In the genomic region with DNA sequence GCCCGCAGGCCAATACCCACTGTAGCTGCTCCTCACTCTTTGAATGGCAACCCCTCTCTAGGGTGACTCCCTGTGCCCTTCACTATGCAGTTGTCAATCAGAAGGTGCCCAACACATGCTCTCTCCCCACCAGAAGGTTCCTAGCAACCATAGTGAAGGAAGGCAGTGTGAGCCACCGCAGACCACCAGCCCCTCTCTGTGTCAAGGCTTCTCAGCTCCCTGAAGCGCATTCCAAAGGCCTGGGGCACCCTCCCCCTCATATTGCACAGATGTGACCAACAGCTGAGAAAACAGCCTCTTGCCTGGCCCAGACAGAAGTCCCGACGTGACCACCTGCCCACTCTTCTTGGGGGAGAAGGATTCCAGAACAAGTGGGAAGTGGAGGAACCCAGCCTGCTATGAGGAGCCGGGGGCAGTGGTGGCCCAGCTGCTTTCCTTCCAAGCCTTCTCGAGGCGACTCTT, we compare ENCODE assay signal across 8 mouse cellular contexts. TPM values are rescaled to one million over a fixed set of nuclear protein-coding genes. Genes with fewer than 3 reads are reported as not detected.
DNase-seq lines count a peak whose midpoint lies in the region; ATAC-seq and TF ChIP-seq lines count a peak whose summit lies in the region.

No protein-coding gene starts in this region.

- H3K4me2 ChIP-seq in forebrain, embryonic 14.5 days (ENCODE audit: low read length): peak overlapping the region; percentile 94
- H3K4me2 ChIP-seq in liver, embryonic 13.5 days: peak overlapping the region; percentile 61
- H3K4me2 ChIP-seq in stomach, embryonic 16.5 days (ENCODE audit: low read depth, low read length): peak overlapping the region; percentile 92

- H3K4me3 ChIP-seq in lung, adult 2 months (replicated peaks; ENCODE audit: extremely low read depth, low read depth, low read length): peak overlapping the region; percentile 74
- peak overlapping the region; percentile 67 for H3K4me3 ChIP-seq in forebrain, embryonic 14.5 days (ENCODE audit: low read depth, low read length)
- H3K4me3 ChIP-seq in liver, embryonic 13.5 days (replicated peaks): peak overlapping the region; percentile 53
- H3K4me3 ChIP-seq in stomach, embryonic 16.5 days (replicated peaks; ENCODE audit: low read length): peak overlapping the region; percentile 63

- TF ChIP-seq CTCF in lung, adult 2 months (IDR thresholded peaks at IDR 0.05; ENCODE audit: insufficient read depth, low read length): no peak

- peaks cover 20% of the 10 kb centered on the region for H3K36me3 ChIP-seq in forebrain, embryonic 14.5 days (ENCODE audit: control insufficient read depth, insufficient read depth, low read length)
- no peaks in the 10 kb centered on the region for H3K36me3 ChIP-seq in liver, embryonic 13.5 days
- H3K36me3 ChIP-seq in stomach, embryonic 16.5 days (ENCODE audit: control insufficient read depth, insufficient read depth, low read length): no peaks in the 10 kb centered on the region

- 29% methylated on average over 8 of the region's 8 CpGs for WGBS in lung, adult 2 months
- 2% methylated on average over 8 of the region's 8 CpGs for WGBS in forebrain, embryonic 14.5 days
- WGBS in liver, embryonic 13.5 days (ENCODE audit: insufficient replicate concordance): 26% methylated on average over 8 of the region's 8 CpGs
- 28% methylated on average over 8 of the region's 8 CpGs for WGBS in stomach, embryonic 16.5 days

- peak overlapping the region; percentile 84 for H3K9ac ChIP-seq in forebrain, embryonic 14.5 days (ENCODE audit: low read length)
- H3K9ac ChIP-seq in liver, embryonic 13.5 days: peak overlapping the region; percentile 51
- H3K9ac ChIP-seq in stomach, embryonic 16.5 days (ENCODE audit: low read length): peak overlapping the region; percentile 81

- peak overlapping the region; percentile 94 for H3K27ac ChIP-seq in forebrain, embryonic 14.5 days (ENCODE audit: low read depth, low read length)
- H3K27ac ChIP-seq in liver, embryonic 13.5 days: no peak overlapping the region
- H3K27ac ChIP-seq in stomach, embryonic 16.5 days (ENCODE audit: low read length): peak overlapping the region; percentile 62

- no peak for DNase-seq in lung, adult 2 months
- no peak for DNase-seq in lung, adult 18-20 months
- no peak for DNase-seq in forebrain, embryonic 14.5 days (ENCODE audit: low spot score)
- DNase-seq in liver, embryonic 13.5 days: no peak
- no peak for DNase-seq in cerebellum, adult 11 months
- no peak for DNase-seq in thymus, postnatal 36 days
- DNase-seq in kidney, postnatal 10 days: no peak

- H3K27me3 ChIP-seq in forebrain, embryonic 14.5 days (replicated peaks; ENCODE audit: control insufficient read depth, insufficient read depth, low read length): no peaks in the 10 kb centered on the region
- peaks cover 84% of the 10 kb centered on the region for H3K27me3 ChIP-seq in liver, embryonic 13.5 days
- peaks cover 20% of the 10 kb centered on the region for H3K27me3 ChIP-seq in stomach, embryonic 16.5 days (ENCODE audit: control insufficient read depth, insufficient read depth, low read length)

- H3K9me3 ChIP-seq in forebrain, embryonic 14.5 days (replicated peaks; ENCODE audit: control insufficient read depth, low read length): no peaks in the 10 kb centered on the region
- no peaks in the 10 kb centered on the region for H3K9me3 ChIP-seq in liver, embryonic 13.5 days (replicated peaks)
- H3K9me3 ChIP-seq in stomach, embryonic 16.5 days (replicated peaks; ENCODE audit: control insufficient read depth, low read length): no peaks in the 10 kb centered on the region

- H3K4me1 ChIP-seq in lung, adult 2 months (ENCODE audit: control insufficient read depth, insufficient read depth, low read length): peaks cover 9% of the 10 kb centered on the region
- peaks cover 31% of the 10 kb centered on the region for H3K4me1 ChIP-seq in forebrain, embryonic 14.5 days (ENCODE audit: control insufficient read depth, insufficient read depth, low read length)
- peaks cover 26% of the 10 kb centered on the region for H3K4me1 ChIP-seq in liver, embryonic 13.5 days (replicated peaks)
- peaks cover 43% of the 10 kb centered on the region for H3K4me1 ChIP-seq in stomach, embryonic 16.5 days (ENCODE audit: control insufficient read depth, insufficient read depth, low read length)

- no peak for ATAC-seq in forebrain, embryonic 14.5 days
- no peak for ATAC-seq in liver, embryonic 13.5 days (ENCODE audit: low read depth)
- ATAC-seq in stomach, embryonic 16.5 days (ENCODE audit: insufficient read depth, low FRiP score): no peak

- TF ChIP-seq POLR2A in lung, adult 2 months (IDR thresholded peaks at IDR 0.05; ENCODE audit: borderline replicate concordance, extremely low read depth, low read depth, low read length): 0 out of 2 replicates have a peak, but pooled peaks have one; percentile 12

RNA-seq across cellular contexts. Expression of gene Nes, which starts 1.4 kb away (rescaled TPM):
- polyA plus RNA-seq in lung, adult 2 months (2012; rRNA removed): 26.4 and 31.4 TPM in 2 replicates
- 23.1 and 27.8 TPM in 2 replicates for polyA plus RNA-seq in forebrain, embryonic 14.5 days (2014; fragmentation: Nextera tagmentation; extraction: Ambion mirVana)
- 2.6 and 2.8 TPM in 2 replicates for polyA plus RNA-seq in liver, embryonic 13.5 days (2015; fragmentation: Nextera tagmentation; extraction: Ambion mirVana)
- polyA plus RNA-seq in stomach, embryonic 16.5 days (2015; fragmentation: Nextera tagmentation; extraction: Ambion mirVana): 7.7 and 10.2 TPM in 2 replicates

RNA-seq across cellular contexts. Expression of gene Crabp2, which starts 23.8 kb away (rescaled TPM):
- 15.1 TPM in 1 of 2 replicates, not detected in the other for polyA plus RNA-seq in lung, adult 2 months (2012; rRNA removed)
- polyA plus RNA-seq in forebrain, embryonic 14.5 days (2014; fragmentation: Nextera tagmentation; extraction: Ambion mirVana): 32.8 and 35.9 TPM in 2 replicates
- 2.2 and 2.3 TPM in 2 replicates for polyA plus RNA-seq in liver, embryonic 13.5 days (2015; fragmentation: Nextera tagmentation; extraction: Ambion mirVana)
- 29.4 and 43.3 TPM in 2 replicates for polyA plus RNA-seq in stomach, embryonic 16.5 days (2015; fragmentation: Nextera tagmentation; extraction: Ambion mirVana)

RNA-seq across cellular contexts. Expression of gene Bcan, which starts 27.8 kb away (rescaled TPM):
- polyA plus RNA-seq in lung, adult 2 months (2012; rRNA removed): 7.2 and 8.3 TPM in 2 replicates
- polyA plus RNA-seq in forebrain, embryonic 14.5 days (2014; fragmentation: Nextera tagmentation; extraction: Ambion mirVana): 13.5 and 21.9 TPM in 2 replicates
- polyA plus RNA-seq in liver, embryonic 13.5 days (2015; fragmentation: Nextera tagmentation; extraction: Ambion mirVana): 0.05 TPM in 1 of 2 replicates, not detected in the other
- 0.34 and 0.52 TPM in 2 replicates for polyA plus RNA-seq in stomach, embryonic 16.5 days (2015; fragmentation: Nextera tagmentation; extraction: Ambion mirVana)

RNA-seq across cellular contexts. Expression of gene Rrnad1, which starts 41.7 kb away (rescaled TPM):
- polyA plus RNA-seq in lung, adult 2 months (2012; rRNA removed): 28.3 and 29.7 TPM in 2 replicates
- polyA plus RNA-seq in forebrain, embryonic 14.5 days (2014; fragmentation: Nextera tagmentation; extraction: Ambion mirVana): 15.6 and 20.2 TPM in 2 replicates
- 6.1 and 6.6 TPM in 2 replicates for polyA plus RNA-seq in liver, embryonic 13.5 days (2015; fragmentation: Nextera tagmentation; extraction: Ambion mirVana)
- 19.8 and 20.3 TPM in 2 replicates for polyA plus RNA-seq in stomach, embryonic 16.5 days (2015; fragmentation: Nextera tagmentation; extraction: Ambion mirVana)

RNA-seq across cellular contexts. Expression of gene Isg20l2, which starts 42.1 kb away (rescaled TPM):
- 10.7 and 12.8 TPM in 2 replicates for polyA plus RNA-seq in lung, adult 2 months (2012; rRNA removed)
- polyA plus RNA-seq in forebrain, embryonic 14.5 days (2014; fragmentation: Nextera tagmentation; extraction: Ambion mirVana): 17.9 and 20.0 TPM in 2 replicates
- polyA plus RNA-seq in liver, embryonic 13.5 days (2015; fragmentation: Nextera tagmentation; extraction: Ambion mirVana): 31.1 and 38.3 TPM in 2 replicates
- polyA plus RNA-seq in stomach, embryonic 16.5 days (2015; fragmentation: Nextera tagmentation; extraction: Ambion mirVana): 40.8 and 41.5 TPM in 2 replicates
